Mouse (Mus musculus): Measurements from ENCODE around the gene Rplp2.
"Not testable (repeated sequence)": the region's sequence is repeated elsewhere in the genome, so short reads cannot be mapped to it uniquely, and the experiment has no call there.

The Rplp2 gene

GRCm38 (mm10) chr7:141447110-141447991, at the start of gene Rplp2:
TSS of gene Rplp2 (plus strand) at chr7:141447370.
- DNase-seq = peak; percentile 95

DNA sequence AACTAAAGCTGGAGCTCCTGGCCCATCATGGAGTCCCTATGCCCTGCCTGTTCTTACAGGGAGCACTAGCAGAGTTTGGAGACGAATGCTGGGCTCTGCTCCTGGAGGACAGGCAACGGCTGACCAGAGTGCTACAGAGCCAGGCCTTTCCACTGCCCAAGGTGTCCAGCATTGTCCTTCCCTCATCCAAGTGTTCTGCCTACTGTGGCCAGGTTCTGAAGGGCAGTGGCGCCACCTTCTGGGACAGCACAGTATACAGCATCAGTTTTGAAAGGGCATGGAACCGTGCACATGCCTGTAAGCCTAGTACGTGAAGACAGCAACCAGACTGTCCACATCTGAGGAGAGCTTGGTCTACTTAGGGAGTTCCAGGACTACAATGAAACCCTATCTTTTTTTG, 43.9 kb upstream of the Rplp2 start:
- DNase-seq = peak; percentile 73

DNA sequence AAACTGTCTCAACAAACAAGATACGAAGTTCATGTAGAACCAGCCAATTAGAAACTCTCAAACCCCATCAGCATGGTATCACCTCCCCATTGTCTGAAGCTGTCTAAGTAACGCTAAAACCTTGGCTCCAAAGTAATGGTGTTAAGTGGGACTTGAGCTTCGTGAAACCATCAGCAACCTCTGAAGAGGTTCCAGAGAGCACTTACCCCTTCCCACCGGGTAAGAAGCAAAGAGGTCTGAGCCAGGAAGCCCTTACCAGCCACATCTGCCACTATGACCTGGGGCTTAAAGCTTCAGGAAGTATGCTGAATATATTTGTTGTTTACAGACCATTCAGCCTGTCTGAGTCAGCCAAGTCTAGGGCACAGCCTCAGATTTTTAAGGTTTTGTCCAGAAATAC, 41.7 kb upstream of the Rplp2 start:
- peak; percentile 56 for DNase-seq

DNA sequence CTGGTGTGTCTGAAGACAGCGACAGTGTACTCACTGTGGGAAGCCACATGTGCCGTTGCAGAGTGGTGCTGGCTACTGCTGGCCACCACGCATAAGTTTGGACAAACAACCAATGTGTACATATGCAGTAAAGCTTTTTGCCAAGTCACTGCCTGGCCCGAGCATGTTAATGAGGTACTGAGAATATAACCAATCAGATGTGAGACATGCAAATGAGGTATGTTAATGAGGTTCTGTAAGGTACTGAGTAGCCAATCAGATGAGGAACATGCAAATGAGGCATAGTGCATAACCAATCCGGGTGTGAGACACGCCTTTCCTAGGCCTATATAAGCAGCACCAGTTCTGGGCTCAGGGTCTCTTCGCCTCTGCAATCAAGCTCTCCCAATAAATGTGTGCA, 39.5 kb upstream of the Rplp2 start:
- DNase-seq = not testable (repeated sequence)

GRCm38 (mm10) chr7:141408833-141409232, 38.3 kb upstream of the Rplp2 start:
- DNase-seq = peak; percentile 93

GRCm38 (mm10) chr7:141410631-141411030, 36.5 kb upstream of the Rplp2 start:
- no peak for DNase-seq

DNA sequence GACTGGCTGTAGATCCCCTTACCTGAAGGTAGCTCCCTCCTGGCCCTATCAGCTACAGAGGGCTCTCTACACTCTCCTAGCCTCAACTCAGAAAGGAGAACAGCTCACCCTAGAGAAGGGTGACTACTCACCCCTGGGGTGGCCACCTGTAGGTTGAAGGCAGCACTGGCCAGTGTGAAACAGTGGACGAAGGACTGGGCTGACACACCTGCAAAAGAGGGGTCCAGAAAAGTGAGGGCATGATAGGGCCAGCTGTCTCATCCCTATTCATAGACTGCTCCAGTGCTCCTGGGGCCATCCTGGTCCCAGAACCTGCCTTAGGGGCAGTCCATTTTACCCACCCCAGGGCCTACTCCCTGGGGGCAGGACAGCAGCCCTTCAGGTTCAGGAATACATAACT, 35.5 kb upstream of the Rplp2 start:
- no peak for DNase-seq

DNA sequence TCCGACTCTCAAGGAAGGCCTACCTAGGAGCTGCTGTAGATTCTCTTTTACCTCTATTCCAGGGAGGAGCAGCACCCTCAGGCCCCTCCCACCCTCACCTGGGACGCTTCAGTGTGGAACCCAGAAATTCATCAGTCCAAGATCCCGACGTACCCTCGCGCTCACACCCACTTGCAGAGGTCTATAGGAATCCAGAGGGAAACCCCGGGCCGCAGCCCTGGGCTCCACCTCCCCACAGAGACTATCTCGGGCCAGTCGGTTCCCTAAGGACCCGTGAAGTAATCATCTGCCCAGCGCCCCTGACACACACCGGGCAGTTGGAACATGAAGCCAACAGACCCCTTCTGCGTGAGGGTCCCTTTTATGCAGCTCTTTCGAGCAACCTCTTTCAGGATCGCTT, 33.8 kb upstream of the Rplp2 start:
- DNase-seq = no peak

DNA sequence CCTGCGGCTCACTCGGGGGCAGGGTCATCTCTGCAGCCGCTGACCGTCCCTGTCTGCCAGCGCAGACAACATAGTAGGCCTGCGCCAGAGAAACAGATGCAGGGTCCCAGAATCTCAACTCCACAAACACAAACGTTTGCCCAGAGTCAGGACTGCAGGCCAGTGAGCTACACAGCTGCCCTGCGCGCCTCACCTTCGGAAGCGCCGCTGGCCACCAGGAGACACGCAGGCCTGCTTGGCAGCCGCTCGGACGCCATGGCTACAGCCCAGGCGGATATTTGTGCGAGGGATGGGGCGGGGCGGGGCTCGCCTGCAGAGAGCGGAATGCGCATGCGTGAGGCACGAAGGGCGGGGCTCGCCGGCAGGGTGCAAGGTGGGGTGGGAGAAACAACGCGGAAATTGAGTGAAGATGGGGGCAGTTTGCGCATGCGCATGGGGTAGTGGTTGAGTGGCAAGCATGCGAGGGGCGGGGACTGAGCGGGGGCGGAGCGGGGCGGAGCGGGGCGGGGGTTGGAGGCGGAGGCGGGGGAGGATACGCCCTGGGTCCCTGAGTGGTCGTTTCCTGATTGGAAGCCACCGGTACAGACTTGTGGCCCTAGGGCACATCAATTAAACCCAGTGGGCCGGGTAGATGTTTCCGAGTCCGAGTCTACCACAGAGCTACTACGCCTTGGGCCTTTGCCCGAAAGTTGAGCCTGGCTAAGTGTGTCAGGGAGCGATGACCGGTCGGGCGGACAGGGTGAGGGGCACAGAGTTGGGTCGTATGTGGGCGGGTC, 33.2 kb upstream of the Rplp2 start, which contains the start of gene Gatd1:
Gene Gatd1 (minus strand): TSS at position 328 of the 776 bp plus-strand sequence.
- DNase-seq = peak; percentile 99

DNA sequence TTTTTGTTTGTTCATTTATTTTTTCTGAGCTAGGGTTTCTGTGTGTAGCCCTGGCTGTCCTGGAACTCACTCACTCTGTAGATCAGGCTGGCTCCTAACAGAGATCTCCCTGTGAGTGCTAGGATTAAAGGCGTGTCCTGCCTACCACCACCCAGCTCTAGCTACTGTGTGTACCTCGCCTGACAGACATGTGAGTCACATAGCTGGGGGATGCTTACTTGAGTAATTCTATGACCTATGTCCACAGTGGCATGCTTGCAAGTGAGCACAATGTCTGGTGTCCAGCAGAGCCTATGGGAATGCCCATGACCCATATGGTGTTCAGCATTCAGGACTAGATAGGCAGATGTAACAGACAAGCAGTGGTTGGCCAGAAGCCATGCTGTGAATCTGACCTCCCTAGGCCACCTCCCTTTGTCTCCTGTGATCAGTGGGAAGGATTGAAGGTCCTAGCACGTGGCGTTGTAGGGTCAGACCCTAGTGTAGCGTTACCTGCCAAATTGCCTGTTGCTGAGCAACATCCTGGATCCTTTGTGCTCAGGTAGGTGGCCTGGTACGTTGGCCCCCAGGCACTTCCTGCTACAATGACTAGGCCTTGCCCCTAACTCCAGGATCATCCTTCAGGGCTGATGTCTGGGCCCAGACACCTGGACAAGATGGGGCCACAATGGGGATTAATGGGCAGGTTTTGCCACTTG, 30.9 kb upstream of the Rplp2 start:
- DNase-seq = no peak

GRCm38 (mm10) chr7:141417731-141418681, 29.2 kb upstream of the Rplp2 start:
- no peak for DNase-seq

- DNase-seq = peak; percentile 68
Observed at GRCm38 (mm10) chr7:141418970-141419369, 28.2 kb upstream of the Rplp2 start.

DNA sequence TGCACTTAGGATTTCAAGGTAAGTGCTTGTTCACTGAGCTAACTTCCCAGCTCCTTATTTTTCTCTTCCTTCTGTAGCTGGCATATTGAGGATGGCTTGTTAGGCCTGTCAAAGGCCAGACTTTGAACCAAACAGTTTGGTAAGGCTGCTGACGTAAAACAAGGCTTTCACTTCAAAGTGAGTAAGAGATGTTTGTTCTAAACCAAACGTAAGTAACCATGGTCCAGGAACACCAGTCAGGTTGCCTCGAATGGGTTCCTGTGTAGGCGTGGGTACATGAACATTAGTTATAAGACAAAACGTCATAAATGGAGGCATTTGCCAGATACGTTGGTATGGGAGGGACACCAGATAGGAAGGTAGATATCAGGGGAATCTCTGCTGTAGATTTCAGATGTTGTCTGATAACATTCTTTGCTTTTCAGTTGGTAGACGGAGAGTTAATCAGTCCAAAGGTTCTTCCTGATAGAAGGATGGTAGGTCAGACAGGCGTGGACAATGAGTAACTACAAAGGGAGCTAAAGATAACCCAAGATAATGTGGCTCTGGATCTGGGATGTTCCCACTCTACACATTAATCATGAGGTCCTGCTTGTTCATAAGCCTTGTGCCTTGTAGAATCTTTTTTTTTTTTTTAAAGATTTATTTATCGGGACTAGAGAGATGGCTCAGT, 27.0 kb upstream of the Rplp2 start:
- DNase-seq = no peak

- no peak for DNase-seq
Observed at GRCm38 (mm10) chr7:141423811-141424210, 23.4 kb upstream of the Rplp2 start.

- no peak for DNase-seq
Observed at GRCm38 (mm10) chr7:141426948-141427730, 20.0 kb upstream of the Rplp2 start.

- DNase-seq = no peak
Observed at GRCm38 (mm10) chr7:141428701-141429100, 18.5 kb upstream of the Rplp2 start.

DNA sequence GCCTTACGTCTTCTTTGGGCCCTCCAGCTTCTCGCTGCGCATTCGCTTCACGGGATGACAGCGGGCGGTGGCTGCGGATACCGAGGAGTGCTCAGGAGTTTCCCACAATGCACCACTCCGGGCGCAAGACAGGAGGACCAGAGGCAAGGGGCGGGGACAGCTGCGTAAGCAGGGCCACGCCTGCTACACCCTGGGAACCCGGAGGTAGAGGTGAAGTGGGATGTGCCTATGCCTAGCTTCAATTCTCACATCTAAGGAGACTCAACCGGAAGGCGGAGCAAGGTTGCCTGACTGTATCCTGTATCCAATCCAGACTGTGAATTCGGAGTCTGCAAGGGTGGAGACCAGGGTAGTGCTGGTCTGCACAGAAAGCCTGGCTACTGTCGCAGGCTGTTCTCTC, 17.9 kb upstream of the Rplp2 start, which contains the start of gene Cend1:
Gene Cend1 (minus strand): TSS at position 182 of the 400 bp plus-strand sequence.
- peak; percentile 54 for DNase-seq

DNA sequence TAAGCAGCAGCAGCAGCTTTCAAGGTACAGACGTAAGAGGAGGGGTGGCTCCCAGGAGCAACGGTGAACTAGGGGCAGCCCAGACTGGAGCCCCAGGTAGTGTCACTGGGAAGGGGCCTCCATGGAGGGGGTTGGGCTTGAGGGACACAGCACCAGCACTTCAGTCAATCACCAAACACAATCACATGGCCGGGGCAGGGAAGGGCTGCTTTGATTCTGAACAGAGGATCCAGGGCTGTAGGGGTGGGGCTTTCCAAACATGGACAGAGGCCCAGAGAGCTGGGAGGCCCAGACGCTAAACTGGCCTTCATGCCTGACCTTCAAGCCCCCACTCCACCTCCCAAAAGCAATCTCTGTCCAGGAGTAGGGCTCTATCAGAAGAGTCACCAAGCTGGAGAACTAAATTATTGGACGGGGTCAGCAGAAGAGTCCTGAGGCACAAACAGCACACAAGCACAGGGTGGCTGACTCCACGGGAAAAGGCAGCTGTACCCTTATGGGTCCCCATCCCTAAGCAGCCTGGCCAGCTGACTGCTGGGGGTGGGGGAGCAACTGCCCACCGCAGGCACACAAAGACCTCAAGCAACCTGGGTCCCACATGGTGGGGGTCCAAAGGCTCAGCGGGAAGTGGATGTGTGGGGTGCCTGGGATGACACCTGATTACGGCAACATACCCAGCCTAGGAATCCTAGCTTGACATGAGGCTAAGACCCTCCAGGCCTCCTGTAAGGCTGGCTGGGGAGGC, 17.2 kb upstream of the Rplp2 start:
- no peak for DNase-seq

DNA sequence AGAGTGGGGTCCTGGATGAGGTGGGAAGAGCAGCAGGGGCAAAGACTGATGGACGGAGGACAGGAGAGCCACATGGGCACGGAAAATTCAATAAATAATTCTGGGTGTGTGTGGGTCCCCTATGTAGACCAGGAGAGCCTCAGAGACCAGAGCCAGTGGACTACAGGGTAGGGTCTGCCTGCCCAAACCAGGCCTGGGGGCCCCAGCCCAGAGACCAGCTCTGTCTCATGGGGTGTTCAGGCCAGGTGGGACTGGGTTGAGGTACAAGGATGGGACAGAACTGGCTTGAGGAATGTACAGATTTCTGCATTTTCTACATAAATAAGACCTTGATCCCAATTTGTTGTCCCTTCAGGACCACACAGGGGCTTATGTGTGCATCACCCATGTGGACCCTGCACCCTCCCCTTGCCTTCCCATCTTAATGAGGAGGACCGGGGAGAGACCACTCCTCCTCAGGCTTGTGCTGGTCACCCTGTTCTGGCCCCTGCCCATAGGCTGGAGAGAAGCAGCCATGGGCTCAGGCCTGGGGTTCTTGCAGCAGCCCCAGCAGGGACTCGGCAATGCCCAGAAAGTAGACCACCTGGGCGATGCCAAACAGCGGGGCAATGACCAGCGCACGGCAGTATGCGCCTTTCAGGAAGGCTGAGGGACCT, 16.5 kb upstream of the Rplp2 start:
- no peak for DNase-seq
